ENCODE assay signal across 9 mouse cellular contexts in the genomic region with DNA sequence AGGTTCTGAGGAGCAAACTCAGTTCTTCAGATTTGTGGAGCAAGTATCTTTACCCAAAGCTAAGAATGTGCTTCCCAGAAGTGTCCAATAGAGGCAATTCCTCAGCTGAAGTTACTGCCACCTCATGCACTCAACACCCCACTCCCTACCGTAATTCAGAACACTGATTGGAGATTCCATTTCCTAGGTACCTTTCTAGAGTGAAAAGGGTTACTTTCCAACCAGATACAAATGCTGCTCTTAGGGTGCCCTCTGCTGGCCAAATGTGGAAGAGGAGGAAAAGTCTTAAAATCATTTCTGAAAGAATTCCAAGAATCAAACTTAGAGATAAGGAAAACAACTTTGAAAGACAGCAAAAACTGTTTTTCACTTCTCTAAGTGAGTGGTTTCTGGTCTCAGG. TPM values are rescaled to one million over a fixed set of nuclear protein-coding genes. Genes with fewer than 3 reads are reported as not detected.
A peak's percentile ranks its signal among the peaks of the same experiment; 100 is the strongest.
DNase-seq lines count a peak whose midpoint lies in the region; ATAC-seq lines count a peak whose summit lies in the region.
"Had no signal": no experiment of that assay in that cellular context is flagged by ENCODE, and none has a peak within 500 bp of the region (broad histone marks: within the 10 kb centered on the region; RNA-seq: fewer than 3 reads in every experiment).

No protein-coding gene starts in this region.

- DNase-seq in CD4-positive, CD25-positive, alpha-beta regulatory T cell, adult 2 months (ENCODE audit: low read depth, low spot score) = peak; percentile 69
- DNase-seq in T-cell, adult 2 months (ENCODE audit: low spot score) = peak; percentile 11
- DNase-seq in embryo, embryonic 10 days (ENCODE audit: low spot score) = peak; percentile 83
- DNase-seq in heart, postnatal 4 days = peak; percentile 83
- peak; percentile 8 for DNase-seq in layer of hippocampus, adult 9-11 months
- DNase-seq in lung, postnatal 14 days = peak; percentile 82
- peak; percentile 65 to 83 for DNase-seq in right cerebral cortex, postnatal 10 days (ENCODE audit: low spot score in 2 of 2)

- ATAC-seq in CD4-positive, CD25-positive, alpha-beta regulatory T cell, adult 4 months = no peak

RNA-seq across cellular contexts. Expression of gene Hsd17b3, which starts 4.3 kb away (rescaled TPM):
- not detected for polyA plus RNA-seq in CD4-positive, CD25-positive, alpha-beta regulatory T cell, adult 4 months (2017; shearing (Covaris generic))
- total RNA-seq in heart, postnatal 4 days (2021) = not detected
- polyA plus RNA-seq: lung, embryonic 15.5 days had no signal

RNA-seq across cellular contexts. Expression of gene Slc35d2, which starts 35.8 kb away (rescaled TPM):
- polyA plus RNA-seq in CD4-positive, CD25-positive, alpha-beta regulatory T cell, adult 4 months (2017; shearing (Covaris generic)) = 10 to 100 TPM; 48.4 to 49.7 TPM
- 1 to 10 TPM; 3.2 to 3.3 TPM for total RNA-seq in heart, postnatal 4 days (2021)

RNA-seq across cellular contexts. Expression of gene Zfp367, which starts 59.7 kb away (rescaled TPM):
- polyA plus RNA-seq in CD4-positive, CD25-positive, alpha-beta regulatory T cell, adult 4 months (2017; shearing (Covaris generic)) = 1 to 10 TPM; 7.8 to 8.7 TPM
- total RNA-seq in heart, postnatal 4 days (2021) = 10 to 100 TPM; 46.8 to 50.8 TPM

Comparison
In these comparisons a context has a peak if more than half of its experiments do, and no peak if none do; other contexts are left out.
1. DNase-seq: peak in every context shown above with its lines; median percentile 83 in embryo, embryonic 10 days; 83 in heart, postnatal 4 days; 82 in lung, postnatal 14 days; 74 in right cerebral cortex, postnatal 10 days; 69 in CD4-positive, CD25-positive, alpha-beta regulatory T cell, adult 2 months; 11 in T-cell, adult 2 months; 8 in layer of hippocampus, adult 9-11 months.